Mouse (Mus musculus) stomach, embryonic 15.5 days (tissue): ENCODE results near the gene Sbk3. TPM values are rescaled to one million over a fixed set of nuclear protein-coding genes. Genes with fewer than 3 reads are reported as not detected.
"Not testable (repeated sequence)": the region's sequence is repeated elsewhere in the genome, so short reads cannot be mapped to it uniquely, and the experiment has no call there.

ENCODE experiments used
- ATAC-seq: fragments of 200-750 bp; cut with Nextera tagmentation; 2 replicates; pipeline ENCODE4 v1.8.0; 2017; ENCODE audit warnings: low read depth, moderate number of reproducible peaks, moderate TSS enrichment; ENCODE audit not compliant: insufficient read depth, low FRiP score
- H3K27ac ChIP-seq: fragments of 300-500 bp; sonication (generic); 2 replicates; pipeline ENCODE4 v1.5.1; 2015; ENCODE audit warnings: mild to moderate bottlenecking, inconsistent platforms
- H3K27me3 ChIP-seq: fragments of 300-500 bp; sonication (generic); replicated peaks from 2 replicates; pipeline ENCODE4 v1.6.1; 2015; ENCODE audit warnings: inconsistent platforms
- H3K36me3 ChIP-seq: fragments of 300-500 bp; sonication (generic); 2 replicates; pipeline ENCODE4 v1.6.1; 2015; ENCODE audit warnings: inconsistent platforms
- H3K4me1 ChIP-seq: fragments of 300-500 bp; sonication (generic); 2 replicates; pipeline ENCODE4 v1.6.1; 2015; ENCODE audit warnings: inconsistent platforms
- H3K4me2 ChIP-seq: fragments of 300-500 bp; sonication (generic); 2 replicates; pipeline ENCODE4 v1.6.1; 2015; ENCODE audit warnings: mild to moderate bottlenecking, inconsistent platforms
- H3K4me3 ChIP-seq: fragments of 300-500 bp; sonication (generic); replicated peaks from 2 replicates; pipeline ENCODE4 v1.5.1; 2015; ENCODE audit warnings: inconsistent platforms
- H3K9ac ChIP-seq: fragments of 300-500 bp; sonication (generic); 2 replicates; pipeline ENCODE4 v1.6.1; 2015; ENCODE audit warnings: inconsistent platforms
- H3K9me3 ChIP-seq: fragments of 300-500 bp; sonication (generic); 2 replicates; pipeline ENCODE4 v1.6.1; 2016; ENCODE audit warnings: inconsistent platforms
- WGBS: fragments of 180-500 bp; shearing (Covaris S2); methylation state at CpG from one replicate; pipeline ENCODE4 v1.1.7; 2015; 5-methylcytosine and 5-hydroxymethylcytosine counted together
- polyA plus RNA-seq: library from polyadenylated mRNA; unstranded; fragments of >200 nt; fragmentation: Nextera tagmentation; extraction: Ambion mirVana; gene quantifications from 2 replicates; pipeline ENCODE4 v1.2.1, GENCODE M21; 2015

Gene Sbk3
- polyA plus RNA-seq: not detected in 2 replicates

DNA sequence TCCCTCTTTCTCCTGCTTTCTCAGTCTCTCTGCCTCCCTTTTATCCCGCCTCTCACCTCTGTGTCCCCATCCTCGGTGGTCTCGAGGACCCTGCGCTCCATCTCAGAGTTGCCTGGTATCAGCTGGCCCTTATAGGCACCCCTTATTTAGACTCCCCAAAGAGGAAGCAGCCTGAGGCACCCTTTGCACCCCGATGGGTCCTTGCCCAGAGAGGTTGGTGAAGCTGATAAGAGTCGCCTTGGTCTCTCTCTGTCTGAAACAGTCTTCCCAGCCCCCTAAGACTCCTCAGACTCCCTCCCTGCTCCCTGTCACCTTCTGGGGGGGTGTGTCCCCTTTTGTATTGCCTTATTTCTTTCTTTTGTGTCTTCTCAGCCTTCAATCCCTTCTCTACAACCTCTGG is at the start of gene Sbk3:
Gene Sbk3 (minus strand): TSS at position 101 of the 400 bp plus-strand sequence.
- H3K9ac ChIP-seq: no peak within 1 kb of the TSS
- no peak within 1 kb of the TSS for H3K27ac ChIP-seq
- no peak within 1 kb of the TSS for H3K4me2 ChIP-seq
- no peak for ATAC-seq
- no peaks in the 10 kb centered on the region for H3K27me3 ChIP-seq
- H3K36me3 ChIP-seq: no peaks in the 10 kb centered on the region
- 36% methylated on average over 6 of the region's 6 CpGs for WGBS
- no peaks in the 10 kb centered on the region for H3K9me3 ChIP-seq
- no peak within 1 kb of the TSS for H3K4me3 ChIP-seq
- H3K4me1 ChIP-seq: no peaks in the 10 kb centered on the region

DNA sequence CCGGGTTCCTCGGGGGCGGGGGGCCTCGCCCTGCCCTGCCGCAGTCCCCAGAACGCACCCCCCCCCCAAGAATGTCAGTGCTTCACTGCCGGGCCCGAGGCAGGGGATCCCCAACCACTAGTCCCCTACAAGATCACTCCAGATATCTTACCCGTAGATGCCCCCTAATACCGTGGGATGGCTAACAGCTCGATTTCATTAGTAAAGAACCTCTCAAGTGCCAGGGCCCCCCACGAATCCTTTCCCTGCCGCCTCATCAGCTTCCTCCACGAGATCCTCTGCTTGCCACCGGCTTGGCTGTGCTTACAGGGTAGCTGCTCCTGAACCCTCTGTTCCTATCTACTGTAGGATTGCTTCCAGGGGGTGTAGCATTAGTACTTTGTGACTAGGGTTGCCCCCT is 49.7 kb upstream of the Sbk3 start:
- Histone ChIP-seq H3K36me3 (peaks cover 34% of the 10 kb centered on the region), H3K27me3 (no peaks in the 10 kb centered on the region), H3K9me3 (no peaks in the 10 kb centered on the region), H3K4me3 (peak overlapping the region; percentile 90), H3K4me1 (peaks cover 16% of the 10 kb centered on the region; the same call in 1 of the 2 replicates), H3K9ac (peak overlapping the region; percentile 94), H3K4me2 (peak overlapping the region; percentile 79), H3K27ac (peak overlapping the region; percentile 97)
- ATAC-seq: peak; percentile 0
- 0% methylated on average over 15 of the region's 15 CpGs for WGBS

DNA sequence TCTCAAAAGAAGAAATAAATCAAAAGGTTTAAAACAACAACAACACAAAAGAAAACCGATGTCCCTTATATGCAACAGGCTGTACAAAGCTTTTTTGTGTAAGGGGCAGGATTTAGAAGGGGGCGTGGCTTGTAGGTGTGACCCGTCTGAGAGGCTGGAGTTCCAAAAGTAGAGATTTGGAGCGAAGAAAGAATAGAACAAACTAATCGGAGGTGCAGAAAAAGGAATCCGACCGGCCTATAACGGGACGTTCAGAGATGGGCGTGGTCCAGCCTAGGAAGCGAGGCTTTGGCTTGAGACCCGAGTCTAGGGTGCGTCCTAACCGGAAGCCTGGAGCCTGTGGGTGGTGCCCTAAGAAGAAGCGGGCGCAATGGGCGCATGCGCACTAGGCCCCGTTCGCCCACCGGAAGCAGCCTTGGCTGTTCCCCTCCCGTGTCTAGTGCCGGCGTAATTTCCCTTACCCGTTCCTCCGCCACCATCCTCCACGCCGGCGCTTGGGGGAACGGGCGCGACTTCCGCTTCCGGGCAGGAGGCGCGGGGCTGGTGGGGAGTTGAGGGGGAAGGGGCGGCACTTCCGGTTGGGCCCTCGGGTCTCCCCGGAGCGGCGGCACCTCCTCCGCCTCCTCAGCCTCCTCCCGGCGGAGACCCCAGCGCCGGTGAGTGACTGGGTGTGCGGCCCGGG is 49.2 kb upstream of the Sbk3 start, which contains the start of the genes Zfp865 and Ccdc106:
Gene Zfp865 (plus strand): TSS at position 377 of the 682 bp plus-strand sequence.
Gene Ccdc106 (plus strand): TSS at position 554 of the 682 bp plus-strand sequence.
- no peaks in the 10 kb centered on the region for H3K9me3 ChIP-seq
- peak within 1 kb of the TSS; percentile 90 for H3K4me3 ChIP-seq
- peaks cover 16% of the 10 kb centered on the region; the same call in 1 of the 2 replicates for H3K4me1 ChIP-seq
- H3K27me3 ChIP-seq: no peaks in the 10 kb centered on the region
- H3K36me3 ChIP-seq: peaks cover 34% of the 10 kb centered on the region
- peak; percentile 91 for ATAC-seq
- WGBS: under 1% methylated on average over 48 of the region's 49 CpGs
- peak within 1 kb of the TSS; percentile 79 for H3K4me2 ChIP-seq
- H3K27ac ChIP-seq: peak within 1 kb of the TSS; percentile 97
- peak within 1 kb of the TSS; percentile 94 for H3K9ac ChIP-seq

DNA sequence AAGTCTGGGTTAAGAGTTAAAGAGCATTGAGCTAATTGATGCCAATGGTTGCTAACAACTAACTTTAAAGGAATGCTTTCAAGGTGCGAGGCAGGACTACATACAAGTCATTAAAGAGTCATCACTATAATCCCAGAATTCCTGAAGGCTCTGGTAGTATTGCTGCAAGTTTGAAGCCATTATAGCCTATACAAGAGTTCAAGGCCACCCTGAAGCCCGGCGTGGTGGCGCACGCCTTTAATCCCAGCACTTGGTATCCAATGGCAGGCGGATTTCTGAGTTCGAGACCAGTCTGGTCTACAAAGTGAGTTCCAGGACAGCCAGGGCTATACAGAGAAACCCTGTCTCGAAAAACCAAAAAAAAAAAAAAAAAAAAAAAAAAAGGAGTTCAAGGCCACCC is 48.6 kb upstream of the Sbk3 start:
- H3K9me3 ChIP-seq, H3K27me3 ChIP-seq, ATAC-seq: not testable (repeated sequence)
- H3K4me1 ChIP-seq: peaks cover 16% of the 10 kb centered on the region; the same call in 1 of the 2 replicates
- H3K4me2 ChIP-seq: peak overlapping the region; percentile 79
- peak overlapping the region; percentile 97 for H3K27ac ChIP-seq
- peaks cover 30% of the 10 kb centered on the region for H3K36me3 ChIP-seq
- peak overlapping the region; percentile 90 for H3K4me3 ChIP-seq
- 0 out of 2 replicates have a peak overlapping the region, but pooled peaks have one; percentile 94 for H3K9ac ChIP-seq
- 26% methylated on average over 8 of the region's 8 CpGs for WGBS

DNA sequence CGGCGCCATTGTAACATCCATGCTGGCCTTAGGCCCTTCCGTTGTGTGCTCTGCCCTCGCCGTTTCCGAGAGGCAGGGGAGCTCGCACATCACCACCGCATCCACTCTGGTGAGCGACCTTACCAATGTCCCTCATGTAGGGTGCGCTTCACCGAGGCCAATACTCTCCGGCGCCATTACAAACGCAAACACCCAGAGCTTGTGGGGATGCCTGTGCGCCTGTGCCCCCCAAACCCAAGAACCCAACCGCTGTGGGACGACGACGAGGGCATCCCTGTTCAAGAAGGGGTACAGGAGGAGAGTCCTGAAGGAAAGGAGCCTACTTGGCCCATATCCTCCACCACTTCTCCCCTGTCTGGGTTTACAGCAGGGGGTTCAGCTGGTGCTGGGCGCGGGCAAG is 47.0 kb upstream of the Sbk3 start:
- 97% methylated on average over 21 of the region's 21 CpGs for WGBS

DNA sequence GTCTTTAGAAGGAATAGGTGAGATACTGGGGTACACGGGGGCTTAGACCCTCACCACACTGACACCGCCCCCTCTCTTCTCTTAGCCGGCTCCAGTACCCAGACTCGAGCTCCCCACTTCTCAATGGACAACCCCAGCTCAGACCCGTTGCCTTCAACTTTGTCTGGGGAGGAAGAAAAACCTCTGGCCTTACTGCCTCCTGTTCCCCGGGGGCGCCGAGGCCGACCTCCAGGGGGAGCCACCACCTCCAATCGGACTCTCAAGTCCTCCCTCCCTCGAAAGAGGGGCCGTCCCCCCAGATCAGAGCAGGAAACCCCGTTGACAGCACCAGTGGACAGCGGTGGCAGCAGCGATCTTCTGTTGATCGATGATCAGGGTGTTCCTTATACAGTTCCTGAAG is 46.4 kb upstream of the Sbk3 start:
- Histone ChIP-seq H3K4me2 (no peak overlapping the region), H3K36me3 (peaks cover 15% of the 10 kb centered on the region), H3K27me3 (no peaks in the 10 kb centered on the region), H3K4me3 (no peak overlapping the region), H3K4me1 (peaks cover 16% of the 10 kb centered on the region; the same call in 1 of the 2 replicates), H3K9ac (no peak overlapping the region), H3K27ac (no peak overlapping the region), H3K9me3 (no peaks in the 10 kb centered on the region)
- WGBS: 89% methylated on average over 16 of the region's 16 CpGs
- no peak for ATAC-seq

More for the DNA sequence above, 47.0 kb upstream of the Sbk3 start:
- Histone ChIP-seq H3K4me3 (no peak overlapping the region), H3K9ac (no peak overlapping the region), H3K4me2 (no peak overlapping the region), H3K27ac (no peak overlapping the region), H3K9me3 (no peaks in the 10 kb centered on the region), H3K27me3 (no peaks in the 10 kb centered on the region), H3K36me3 (peaks cover 14% of the 10 kb centered on the region), H3K4me1 (peaks cover 16% of the 10 kb centered on the region; the same call in 1 of the 2 replicates)
- ATAC-seq: no peak

DNA sequence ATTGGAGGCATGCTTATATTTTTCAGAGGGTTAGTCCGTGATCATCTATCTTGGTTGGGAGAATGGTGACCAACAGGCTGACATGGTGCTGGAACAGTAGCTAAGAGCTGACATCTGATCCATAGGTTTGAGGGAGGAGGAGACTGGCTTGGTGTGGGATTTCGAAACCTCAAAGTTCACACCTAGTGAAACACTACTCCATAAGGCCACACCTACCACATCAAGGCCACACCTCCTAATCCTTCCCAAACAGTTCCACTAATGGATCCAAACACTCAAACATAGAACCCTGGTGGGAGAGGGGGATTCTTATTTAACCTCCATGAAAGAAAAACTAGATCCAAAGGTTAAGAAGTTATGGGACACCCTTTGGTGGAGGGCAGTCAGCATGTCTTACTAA is 46.0 kb upstream of the Sbk3 start:
- no peaks in the 10 kb centered on the region for H3K9me3 ChIP-seq
- peaks cover 16% of the 10 kb centered on the region; the same call in 1 of the 2 replicates for H3K4me1 ChIP-seq
- no peak overlapping the region for H3K27ac ChIP-seq
- no peaks in the 10 kb centered on the region for H3K27me3 ChIP-seq
- H3K4me2 ChIP-seq: no peak overlapping the region
- no peak for ATAC-seq
- peaks cover 15% of the 10 kb centered on the region for H3K36me3 ChIP-seq
- WGBS: 95% methylated on average over 2 of the region's 2 CpGs
- no peak overlapping the region for H3K9ac ChIP-seq
- no peak overlapping the region for H3K4me3 ChIP-seq

DNA sequence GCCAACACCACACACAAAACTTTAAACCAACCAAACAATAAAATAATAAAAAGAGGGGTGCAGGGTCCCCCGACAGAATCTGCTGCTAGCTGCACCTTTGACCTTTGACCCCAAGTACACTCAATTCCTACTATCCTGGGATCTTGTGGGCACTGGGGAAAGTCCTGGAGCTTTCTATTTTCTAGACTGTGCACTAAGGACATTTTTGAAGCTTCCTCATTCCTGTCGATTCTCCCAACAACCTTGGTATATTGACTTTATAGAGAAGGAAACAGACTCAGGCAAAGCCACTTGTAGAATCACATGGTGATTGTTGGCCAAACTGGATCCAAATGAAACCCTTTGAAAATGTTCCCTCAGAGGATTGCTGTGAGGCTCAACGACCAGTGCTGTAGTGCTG is 45.1 kb upstream of the Sbk3 start:
- Histone ChIP-seq H3K9me3 (no peaks in the 10 kb centered on the region), H3K27ac (peak overlapping the region; percentile 99), H3K4me3 (peak overlapping the region; percentile 77), H3K4me2 (peak overlapping the region; percentile 56), H3K9ac (peak overlapping the region; percentile 48; the same call in 1 of the 2 replicates), H3K4me1 (peaks cover 11% of the 10 kb centered on the region; the same call in 1 of the 2 replicates), H3K27me3 (no peaks in the 10 kb centered on the region), H3K36me3 (peaks cover 22% of the 10 kb centered on the region)
- WGBS: 51% methylated on average over 3 of the region's 3 CpGs
- no peak for ATAC-seq

DNA sequence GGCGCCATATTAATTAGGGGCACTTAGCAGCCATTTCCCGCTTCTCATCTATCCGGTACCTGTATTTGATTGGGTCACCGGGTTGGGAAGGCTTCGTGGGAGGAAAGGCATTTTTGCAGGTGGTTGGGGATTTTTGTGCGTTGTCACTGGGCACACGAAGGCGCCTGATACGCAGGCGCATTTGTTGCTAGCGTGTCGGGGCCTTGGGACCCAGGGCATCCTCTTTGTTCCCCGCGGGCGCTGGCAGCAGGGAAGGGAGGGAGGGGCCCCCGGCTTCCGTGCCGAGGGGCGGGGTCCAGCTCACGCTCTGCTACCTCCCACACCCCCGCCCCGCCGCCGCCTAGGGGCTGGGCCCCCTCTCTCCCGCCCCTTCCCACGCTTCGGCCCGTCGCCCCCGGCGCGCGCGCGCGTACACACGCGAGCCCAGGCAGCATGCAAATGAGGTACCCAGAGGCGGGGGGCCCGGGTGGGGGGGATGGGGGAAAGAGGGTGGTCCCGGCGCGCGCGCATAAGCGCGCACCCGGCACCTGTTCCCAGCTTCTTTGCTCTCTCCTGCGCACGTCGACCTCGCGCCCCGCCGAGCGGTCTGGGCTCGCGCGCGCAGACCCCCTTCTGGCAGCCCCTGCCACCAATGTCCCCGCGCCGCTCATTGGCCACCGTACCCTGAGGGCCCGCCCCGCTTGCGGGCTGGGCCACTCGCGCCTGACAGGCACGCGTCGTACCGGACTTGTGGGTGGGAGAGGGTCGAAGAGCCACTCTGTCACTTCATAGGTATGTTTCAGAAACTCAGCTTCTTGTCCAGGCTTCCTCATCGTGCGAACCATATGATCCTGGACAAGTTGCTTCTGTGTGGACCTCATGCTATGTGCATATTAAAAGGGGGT is 44.4 kb upstream of the Sbk3 start, which contains the start of gene Gm44973:
Gene Gm44973 (plus strand): TSS at position 379 of the 884 bp plus-strand sequence.
- Histone ChIP-seq H3K4me2 (peak within 1 kb of the TSS; percentile 56), H3K27ac (peak within 1 kb of the TSS; percentile 99), H3K27me3 (no peaks in the 10 kb centered on the region), H3K4me3 (peak within 1 kb of the TSS; percentile 77), H3K36me3 (peaks cover 29% of the 10 kb centered on the region), H3K4me1 (0 out of 2 replicates have a peak, but pooled peaks cover 7% of the 10 kb centered on the region), H3K9ac (peak within 1 kb of the TSS; percentile 87), H3K9me3 (no peaks in the 10 kb centered on the region)
- peak; percentile 78 for ATAC-seq
- under 1% methylated on average over 52 of the region's 76 CpGs for WGBS

DNA sequence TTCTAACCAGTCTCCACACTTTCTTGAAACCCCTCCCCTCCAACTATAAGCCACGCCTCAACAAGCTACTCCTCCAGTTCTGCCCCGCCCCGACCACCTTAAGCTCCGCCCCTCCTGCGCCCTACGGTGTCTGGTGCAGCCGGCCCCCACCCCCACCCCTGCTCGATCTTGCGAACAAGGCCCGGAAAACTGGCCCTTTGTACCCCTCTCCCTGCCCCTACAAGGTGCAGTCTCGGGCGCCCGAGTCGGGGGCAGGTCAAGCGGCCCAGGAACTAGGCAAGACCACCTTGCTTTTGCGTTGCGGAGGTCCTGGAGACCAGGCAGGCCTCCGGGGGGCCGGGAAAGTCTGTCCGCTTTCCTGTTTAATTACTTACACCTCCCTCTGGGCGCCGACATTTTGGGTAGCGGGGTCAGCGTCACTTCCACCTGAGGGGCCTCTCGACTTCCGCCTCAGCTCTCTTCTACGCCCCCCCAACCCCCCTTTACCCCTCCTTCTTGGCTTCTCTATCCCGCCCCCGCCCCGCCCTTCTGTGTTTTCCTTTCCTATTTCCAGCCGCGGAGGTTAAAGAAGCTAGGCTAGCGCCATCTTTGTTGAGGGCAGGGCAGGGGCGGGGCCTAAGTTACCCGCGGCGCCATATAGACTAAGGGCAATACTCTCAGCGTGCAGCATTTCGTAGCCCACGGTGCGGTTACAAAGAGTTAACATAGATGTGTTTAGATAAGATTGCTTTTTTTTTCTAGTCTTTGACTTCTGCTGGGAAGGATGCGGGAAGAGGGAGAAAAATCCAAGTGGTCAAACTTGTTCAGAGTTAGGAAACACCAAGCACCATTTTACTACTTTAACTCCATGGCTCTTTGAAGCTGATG is 43.5 kb upstream of the Sbk3 start, which contains the start of the genes Zfp524 and Fiz1:
Gene Zfp524 (plus strand): TSS at position 165 of the 867 bp plus-strand sequence.
Gene Fiz1 (minus strand): TSS at position 447 of the 867 bp plus-strand sequence.
- WGBS: under 1% methylated on average over 42 of the region's 42 CpGs
- H3K4me3 ChIP-seq: peak within 1 kb of the TSS; percentile 77
- no peaks in the 10 kb centered on the region for H3K9me3 ChIP-seq
- peak; percentile 79 for ATAC-seq
- H3K4me1 ChIP-seq: 0 out of 2 replicates have a peak, but pooled peaks cover 5% of the 10 kb centered on the region
- peak within 1 kb of the TSS; percentile 87 for H3K9ac ChIP-seq
- peak within 1 kb of the TSS; percentile 99 for H3K27ac ChIP-seq
- no peaks in the 10 kb centered on the region for H3K27me3 ChIP-seq
- peak within 1 kb of the TSS; percentile 56 for H3K4me2 ChIP-seq
- peaks cover 38% of the 10 kb centered on the region for H3K36me3 ChIP-seq
